Mouse (Mus musculus) CH12.LX (cell line): Measurements from ENCODE around the gene Mfsd14a.
A peak's percentile ranks its signal among the peaks of the same experiment; 100 is the strongest.

Experiments
- CHD1 ChIP-seq: IDR thresholded peaks from 2 replicates; pipeline ENCODE4 v1.6.1; 2012; ENCODE audit warnings: low read depth, low read length, improper control_type of control experiment, inconsistent platforms
- CTCF ChIP-seq, 2 experiments: IDR thresholded peaks in 1 of 2; conservative IDR thresholded peaks in 1 of 2; 2 replicates each; pipeline ENCODE4 v1.5.1; 2011 to 2012; ENCODE audit warnings: low read depth in 2 of 2, low read length in 2 of 2, improper control_type of control experiment in 1 of 2, inconsistent platforms in 1 of 2, mild to moderate bottlenecking in 1 of 2, moderate library complexity in 1 of 2
- EP300 ChIP-seq: IDR thresholded peaks from 2 replicates; pipeline ENCODE4 v1.6.1; 2011; ENCODE audit warnings: low read length, improper control_type of control experiment
- IRF4 ChIP-seq: IDR thresholded peaks from 2 replicates; pipeline ENCODE4 v1.6.1; 2014; ENCODE audit warnings: low read depth, mild to moderate bottlenecking, inconsistent platforms, low read length, improper control_type of control experiment
- MAFK ChIP-seq: IDR thresholded peaks from 2 replicates; pipeline ENCODE4 v1.6.1; 2011; ENCODE audit warnings: low read length, improper control_type of control experiment; ENCODE audit not compliant: insufficient replicate concordance
- MAZ ChIP-seq: IDR thresholded peaks from 2 replicates; pipeline ENCODE4 v1.6.1; 2012; ENCODE audit warnings: low read depth, mild to moderate bottlenecking, inconsistent platforms, low read length, improper control_type of control experiment, moderate library complexity
- MYC ChIP-seq: IDR thresholded peaks from 2 replicates; pipeline ENCODE4 v1.6.1; 2011; ENCODE audit warnings: low read depth, mild to moderate bottlenecking, improper control_type of control experiment, low read length
- POLR2A ChIP-seq: IDR thresholded peaks from 2 replicates; pipeline ENCODE4 v1.6.1; 2011; ENCODE audit warnings: low read depth, mild to moderate bottlenecking, improper control_type of control experiment, low read length
- RAD21 ChIP-seq: IDR thresholded peaks from 2 replicates; pipeline ENCODE4 v1.6.1; 2011; ENCODE audit warnings: low read depth, mild to moderate bottlenecking, low read length, improper control_type of control experiment, moderate library complexity
- RCOR1 ChIP-seq: conservative IDR thresholded peaks from 2 replicates; pipeline ENCODE4 v1.6.1; 2012; ENCODE audit warnings: low read depth, mild to moderate bottlenecking, inconsistent platforms, low read length, improper control_type of control experiment
- USF1 ChIP-seq: IDR thresholded peaks from 2 replicates; pipeline ENCODE4 v1.6.1; 2014; ENCODE audit warnings: low read depth, mild to moderate bottlenecking, inconsistent platforms, low read length, improper control_type of control experiment
- ZC3H11A ChIP-seq: IDR thresholded peaks from 2 replicates; pipeline ENCODE4 v1.6.1; 2012; ENCODE audit warnings: low read depth, mild to moderate bottlenecking, inconsistent platforms, low read length, improper control_type of control experiment
- ZKSCAN1 ChIP-seq: IDR thresholded peaks from 2 replicates; pipeline ENCODE4 v1.6.1; 2012; ENCODE audit warnings: low read depth, inconsistent platforms, low read length, improper control_type of control experiment, borderline replicate concordance
- ZNF384 ChIP-seq: IDR thresholded peaks from 2 replicates; pipeline ENCODE4 v1.6.1; 2012; ENCODE audit warnings: low read depth, low read length, improper control_type of control experiment, inconsistent platforms

- TF ChIP-seq EP300 (no peak), CTCF (conservative IDR thresholded peaks at IDR 0.05 in 1 of 2, IDR thresholded peaks at IDR 0.05 in 1 of 2; ENCODE audit: low read depth in 2 of 2, low read length in 2 of 2) (no peak), ZNF384 (no peak), POLR2A (peak; percentile 96), ZKSCAN1 (no peak), CHD1 (no peak), MYC (peak; percentile 63; the same call in 1 of the 2 replicates), RCOR1 (no peak), MAFK (no peak), USF1 (peak; percentile 49), IRF4 (peak; percentile 57; the same call in 1 of the 2 replicates), RAD21 (no peak), MAZ (no peak), ZC3H11A (no peak)
Observed at GRCm38 (mm10) chr3:116662463-116662863, at the start of gene Mfsd14a.
